Mouse (Mus musculus): ENCODE measurements around the gene Rbm4b.

- TF ChIP-seq ZC3H11A (IDR thresholded peaks at IDR 0.05; ENCODE audit: low read depth, low read length) (no peak), POLR2A (IDR thresholded peaks at IDR 0.05; ENCODE audit: control insufficient read depth in 1 of 2, insufficient read depth in 1 of 2, low read depth in 1 of 2, low read length in 2 of 2, poor library complexity in 1 of 2) (no peak), CTCF (IDR thresholded peaks at IDR 0.05 in 2 of 3, conservative IDR thresholded peaks at IDR 0.05 in 1 of 3; ENCODE audit: control insufficient read depth in 1 of 3, insufficient read depth in 1 of 3, low read depth in 2 of 3, low read length in 3 of 3, poor library complexity in 1 of 3, severe bottlenecking in 1 of 3) (no peak), SIN3A (IDR thresholded peaks at IDR 0.05; ENCODE audit: low read length) (no peak), POLR2AphosphoS5 (IDR thresholded peaks at IDR 0.05; ENCODE audit: borderline replicate concordance, low read depth, low read length) (no peak), CHD1 (IDR thresholded peaks at IDR 0.05; ENCODE audit: low read depth, low read length) (no peak), EP300 (IDR thresholded peaks at IDR 0.05; ENCODE audit: low read depth in 1 of 2, low read length in 2 of 2) (no peak), MAZ (IDR thresholded peaks at IDR 0.05; ENCODE audit: low read depth, low read length) (no peak), POLR2AphosphoS2 (IDR thresholded peaks at IDR 0.05; ENCODE audit: low read length) (no peak), ZMIZ1 (IDR thresholded peaks at IDR 0.05; ENCODE audit: low read depth, low read length) (no peak), RAD21 (IDR thresholded peaks at IDR 0.05; ENCODE audit: low read depth, low read length) (no peak)
These were observed 42.4 kb upstream of the Rbm4b start for GRCm38 (mm10) chr19:4713886-4714285.
